Mouse (Mus musculus) bone marrow macrophage, adult 2 months (primary cell): ENCODE results near the gene Mrps34. TPM values are rescaled to one million over a fixed set of nuclear protein-coding genes. Genes with fewer than 3 reads are reported as not detected.

Experiments
- H3K27ac ChIP-seq: 2 replicates; pipeline ENCODE4 v1.5.1; 2012; ENCODE audit warnings: low read depth, low read length; ENCODE audit not compliant: insufficient read depth
- H3K4me1 ChIP-seq: 2 replicates; pipeline ENCODE4 v1.6.1; 2012; ENCODE audit warnings: low read length; ENCODE audit not compliant: control insufficient read depth, insufficient read depth
- H3K4me3 ChIP-seq: 2 replicates; pipeline ENCODE4 v1.5.1; 2012; ENCODE audit warnings: mild to moderate bottlenecking, low read length, moderate library complexity; ENCODE audit not compliant: insufficient read depth
- CTCF ChIP-seq: IDR thresholded peaks from 2 replicates; pipeline ENCODE4 v1.5.1; 2012; ENCODE audit warnings: low read depth, mild to moderate bottlenecking, low read length, moderate library complexity
- POLR2A ChIP-seq: IDR thresholded peaks from 2 replicates; pipeline ENCODE4 v1.6.1; 2012; ENCODE audit warnings: mild to moderate bottlenecking, low read depth, low read length, borderline replicate concordance
- polyA plus RNA-seq: library from polyadenylated mRNA; stranded (reverse); fragments of >200 nt; gene quantifications from 2 replicates; pipeline ENCODE4 v1.2.4, GENCODE M21; 2012; ENCODE audit not compliant: missing spikeins, insufficient read depth, insufficient read length

Gene Mrps34
- polyA plus RNA-seq, 1 experiment, result 25.6 TPM

- TF ChIP-seq CTCF (no peak), POLR2A (no peak)
- H3K27ac ChIP-seq, result no peak overlapping the region
- peaks cover 7% of the 10 kb centered on the region for H3K4me1 ChIP-seq
- no peak overlapping the region for H3K4me3 ChIP-seq
Observed at GRCm38 (mm10) chr17:24857831-24858470, 37.0 kb upstream of the Mrps34 start.

GRCm38 (mm10) chr17:24858967-24859366, 35.9 kb upstream of the Mrps34 start:
- Histone ChIP-seq H3K27ac (no peak overlapping the region), H3K4me1 (peaks cover 7% of the 10 kb centered on the region), H3K4me3 (no peak overlapping the region)
- TF ChIP-seq CTCF, result no peak

- Histone ChIP-seq H3K4me3 (no peak overlapping the region), H3K27ac (no peak overlapping the region), H3K4me1 (peaks cover 7% of the 10 kb centered on the region)
- TF ChIP-seq POLR2A, result no peak
- TF ChIP-seq CTCF, result no peak
Observed at GRCm38 (mm10) chr17:24860076-24860475, 34.8 kb upstream of the Mrps34 start.

GRCm38 (mm10) chr17:24861785-24862184, 33.1 kb upstream of the Mrps34 start:
- Histone ChIP-seq H3K27ac (no peak overlapping the region), H3K4me1 (no peaks in the 10 kb centered on the region), H3K4me3 (no peak overlapping the region)
- TF ChIP-seq CTCF (no peak), POLR2A (no peak)

DNA sequence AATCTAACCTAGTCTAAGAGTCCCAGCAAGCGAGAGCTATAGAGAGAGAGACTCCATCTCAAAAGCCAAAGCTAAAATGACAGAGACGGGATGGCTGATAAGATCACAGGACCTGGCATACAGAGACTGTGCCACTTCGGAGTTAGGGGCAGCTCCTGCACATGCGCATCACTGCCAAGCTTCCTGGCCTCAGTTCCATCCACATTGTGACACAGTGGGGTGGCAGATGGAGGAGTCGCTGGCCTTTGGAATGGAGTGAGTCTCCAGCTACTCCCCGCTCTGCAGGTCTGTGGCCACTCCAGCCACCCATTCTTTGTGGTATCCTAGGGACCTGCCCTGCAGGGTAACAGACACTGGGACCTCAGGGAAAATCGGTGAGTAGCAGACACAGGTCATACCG, 29.1 kb upstream of the Mrps34 start, which contains the start of gene Igfals:
Igfals (plus strand) TSS at position 222 of the 400 bp plus-strand sequence.
- Histone ChIP-seq H3K4me1 (no peaks in the 10 kb centered on the region), H3K4me3 (no peak within 1 kb of the TSS), H3K27ac (no peak within 1 kb of the TSS)
- TF ChIP-seq CTCF (no peak), POLR2A (no peak)

- Histone ChIP-seq H3K4me1 (no peaks in the 10 kb centered on the region), H3K27ac (no peak overlapping the region), H3K4me3 (no peak overlapping the region)
- no peak for TF ChIP-seq CTCF
- no peak for TF ChIP-seq POLR2A
Observed at GRCm38 (mm10) chr17:24867914-24868313, 27.0 kb upstream of the Mrps34 start.

DNA sequence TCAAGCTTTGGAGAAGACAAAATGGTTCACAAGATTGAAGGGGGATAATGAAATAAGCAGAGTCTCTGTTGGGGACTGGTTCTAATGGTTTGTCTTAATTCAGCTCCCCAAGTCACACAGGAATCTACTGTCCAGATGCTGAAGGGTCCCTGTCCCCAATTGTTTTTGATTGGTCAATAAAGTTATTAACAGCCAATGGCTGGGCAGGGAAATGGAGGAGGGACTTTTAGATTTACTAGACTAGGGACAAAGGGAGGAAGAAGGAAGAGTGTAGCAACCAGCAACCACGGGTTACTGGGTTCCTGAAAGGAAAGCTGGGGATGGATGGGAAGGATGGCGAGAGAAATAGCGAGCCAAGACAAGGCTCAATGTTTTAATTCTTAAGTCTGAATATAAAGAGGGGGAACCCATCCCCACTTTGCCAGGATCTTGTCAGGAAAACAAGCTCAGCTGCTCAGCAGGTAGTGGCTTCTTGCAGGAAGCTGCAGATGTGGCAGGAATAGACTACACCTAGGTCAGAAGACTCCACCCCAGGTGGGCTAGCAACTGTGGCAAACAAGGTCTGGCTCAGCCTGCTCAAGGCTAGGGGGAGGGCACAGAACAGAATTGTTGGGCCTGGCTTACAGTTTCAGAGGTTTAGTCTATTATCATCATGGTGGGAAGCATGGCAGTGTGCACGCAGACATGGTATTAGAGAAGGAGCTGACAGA, 21.1 kb upstream of the Mrps34 start:
- TF ChIP-seq POLR2A (no peak), CTCF (no peak)
- Histone ChIP-seq H3K4me1 (0 out of 2 replicates have a peak, but pooled peaks cover 4% of the 10 kb centered on the region), H3K4me3 (no peak overlapping the region), H3K27ac (no peak overlapping the region)

DNA sequence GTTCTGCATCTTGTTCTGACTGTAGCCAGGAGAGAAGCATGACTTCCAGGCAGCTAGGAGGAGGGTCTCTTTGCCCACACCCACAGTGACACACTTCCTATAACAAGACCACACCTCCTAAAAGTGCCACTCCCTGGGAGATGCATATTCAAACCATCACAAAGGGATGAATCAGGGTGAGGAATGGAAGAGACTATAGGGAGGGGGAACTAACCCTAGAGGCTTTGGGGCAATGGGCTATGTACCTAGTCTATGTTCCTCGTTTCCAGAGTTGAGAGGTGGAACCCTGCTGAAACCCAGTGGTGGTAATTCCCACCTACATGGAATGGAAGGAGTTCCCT, 20.5 kb upstream of the Mrps34 start:
- H3K4me1 ChIP-seq, result 0 out of 2 replicates have a peak, but pooled peaks cover 4% of the 10 kb centered on the region
- no peak overlapping the region for H3K27ac ChIP-seq
- no peak overlapping the region for H3K4me3 ChIP-seq
- TF ChIP-seq POLR2A (no peak), CTCF (no peak)

- no peak overlapping the region for H3K27ac ChIP-seq
- H3K4me1 ChIP-seq, result 0 out of 2 replicates have a peak, but pooled peaks cover 4% of the 10 kb centered on the region
- no peak overlapping the region for H3K4me3 ChIP-seq
- no peak for TF ChIP-seq POLR2A
- no peak for TF ChIP-seq CTCF
Observed at GRCm38 (mm10) chr17:24874989-24875388, 19.9 kb upstream of the Mrps34 start.

DNA sequence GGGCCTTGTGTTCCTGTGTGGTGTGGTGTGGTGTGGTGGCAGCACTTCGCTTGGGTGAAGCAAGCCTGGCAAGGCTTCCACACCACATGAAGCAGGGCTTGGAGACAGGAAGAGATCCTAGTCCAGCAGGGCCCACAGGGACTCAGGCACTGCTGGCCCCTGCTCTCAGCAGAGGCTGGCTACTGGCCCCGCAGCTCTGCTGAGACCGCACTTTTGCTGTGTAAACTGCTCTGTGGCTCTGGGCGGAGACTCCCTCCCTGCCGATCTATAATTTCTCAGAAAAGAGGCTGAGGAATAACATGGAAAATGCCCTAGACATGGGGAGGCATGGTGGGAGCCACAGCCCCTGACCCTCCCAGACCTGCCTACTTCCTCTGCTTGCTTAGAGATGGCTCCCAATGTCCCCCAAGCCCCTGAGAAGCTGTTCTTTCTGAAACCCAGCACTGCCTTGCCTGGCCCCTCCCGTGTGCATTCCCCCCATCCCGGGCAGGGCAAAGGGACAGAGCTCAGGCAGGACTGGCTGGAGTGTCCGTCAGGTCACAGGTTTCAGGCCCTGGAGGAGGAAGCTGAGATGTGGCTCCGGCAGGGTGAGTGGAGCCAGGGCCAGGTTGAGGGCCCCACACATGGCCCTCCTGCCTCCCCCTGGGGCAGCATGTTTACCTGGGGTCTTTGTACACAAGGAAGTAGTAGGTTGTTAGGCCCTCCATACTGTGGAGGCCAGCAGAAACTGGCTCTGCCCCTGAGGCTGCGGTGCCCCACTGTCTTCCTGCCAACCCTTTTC, 17.4 kb upstream of the Mrps34 start:
- Histone ChIP-seq H3K4me1 (0 out of 2 replicates have a peak, but pooled peaks cover 4% of the 10 kb centered on the region), H3K4me3 (no peak overlapping the region), H3K27ac (no peak overlapping the region)
- TF ChIP-seq CTCF (no peak), POLR2A (no peak)
